Mouse (Mus musculus) heart, embryonic 12.5 days (tissue): ENCODE data around the gene Krt79. TPM values are rescaled to one million over a fixed set of nuclear protein-coding genes. Genes with fewer than 3 reads are reported as not detected.

Source experiments
- ATAC-seq: fragments of 200-750 bp; cut with Nextera tagmentation; 2 replicates; pipeline ENCODE4 v1.8.0; 2017; ENCODE audit warnings: moderate TSS enrichment, moderate library complexity; ENCODE audit not compliant: insufficient number of reproducible peaks, low FRiP score
- H3K27ac ChIP-seq: fragments of 300-500 bp; sonication (generic); 2 replicates; pipeline ENCODE4 v1.5.1; 2016; ENCODE audit warnings: mild to moderate bottlenecking, moderate library complexity; ENCODE audit not compliant: poor library complexity, severe bottlenecking
- H3K27me3 ChIP-seq: fragments of 300-500 bp; sonication (generic); replicated peaks from 2 replicates; pipeline ENCODE4 v1.6.1; 2016; ENCODE audit warnings: mild to moderate bottlenecking, moderate library complexity
- H3K36me3 ChIP-seq: fragments of 300-500 bp; sonication (generic); 2 replicates; pipeline ENCODE4 v1.6.1; 2016; ENCODE audit warnings: mild to moderate bottlenecking, moderate library complexity
- H3K4me1 ChIP-seq: fragments of 300-500 bp; sonication (generic); replicated peaks from 2 replicates; pipeline ENCODE4 v1.6.1; 2016; ENCODE audit warnings: mild to moderate bottlenecking
- H3K4me2 ChIP-seq: fragments of 300-500 bp; sonication (generic); 2 replicates; pipeline ENCODE4 v1.6.1; 2016; ENCODE audit warnings: mild to moderate bottlenecking, moderate library complexity
- H3K4me3 ChIP-seq: fragments of 300-500 bp; sonication (generic); 2 replicates; pipeline ENCODE4 v1.5.1; 2016; ENCODE audit warnings: mild to moderate bottlenecking
- H3K9ac ChIP-seq: fragments of 300-500 bp; sonication (generic); 2 replicates; pipeline ENCODE4 v1.6.1; 2016; ENCODE audit warnings: mild to moderate bottlenecking, moderate library complexity
- H3K9me3 ChIP-seq: fragments of 300-500 bp; sonication (generic); replicated peaks from 2 replicates; pipeline ENCODE4 v1.6.1; 2016; ENCODE audit warnings: mild to moderate bottlenecking, moderate library complexity
- WGBS: fragments of 180-500 bp; shearing (Covaris S2); methylation state at CpG from one replicate; pipeline ENCODE4 v1.1.7; 2016; 5-methylcytosine and 5-hydroxymethylcytosine counted together
- microRNA-seq: library from miRNA; unstranded; fragments of <30 nt; microRNA quantifications from one replicate; pipeline ENCODE4, GENCODE M21; 2017
- polyA plus RNA-seq: library from polyadenylated mRNA; unstranded; fragments of >200 nt; fragmentation: Nextera tagmentation; extraction: Ambion mirVana; gene quantifications from 2 replicates; pipeline ENCODE4 v1.2.1, GENCODE M21; 2016

Gene Krt79
- polyA plus RNA-seq, 1 experiment from 2014 or later, result 1.6 TPM

- Histone ChIP-seq H3K9ac (no peak within 1 kb of the TSS), H3K27me3 (peaks cover 18% of the 10 kb centered on the region; the same call in 1 of the 2 replicates), H3K4me2 (no peak within 1 kb of the TSS), H3K9me3 (no peaks in the 10 kb centered on the region), H3K27ac (no peak within 1 kb of the TSS), H3K4me1 (0 out of 2 replicates have a peak, but pooled peaks cover 3% of the 10 kb centered on the region), H3K4me3 (no peak within 1 kb of the TSS), H3K36me3 (no peaks in the 10 kb centered on the region)
- ATAC-seq, result no peak
- WGBS, result 55% methylated on average over 4 of the region's 4 CpGs
Observed at GRCm38 (mm10) chr15:101892820-101893219, 47.3 kb downstream of the Krt79 start, which contains the start of gene Krt76. Gene Krt76 (minus strand): TSS chr15:101892920.

GRCm38 (mm10) chr15:101879776-101880175, 60.3 kb downstream of the Krt79 start:
- no peak overlapping the region for H3K4me2 ChIP-seq
- no peaks in the 10 kb centered on the region for H3K9me3 ChIP-seq
- H3K9ac ChIP-seq, result no peak overlapping the region
- peaks cover 5% of the 10 kb centered on the region; the same call in 1 of the 2 replicates for H3K4me1 ChIP-seq
- no peak for ATAC-seq
- no peak overlapping the region for H3K4me3 ChIP-seq
- H3K27me3 ChIP-seq, result peaks cover 50% of the 10 kb centered on the region
- H3K36me3 ChIP-seq, result no peaks in the 10 kb centered on the region
- no peak overlapping the region for H3K27ac ChIP-seq
- 28% methylated on average over 11 of the region's 11 CpGs for WGBS

Small RNA genes lying within 50 kb of the gene (microRNA-seq; reads per million reads assigned to microRNA genes)
- not detected for gene Gm44356

Other genes starting within 250 kb of the Krt79 start
- gene Krt6a, start 246.0 kb downstream of the Krt79 start, polyA plus RNA-seq, result not detected in 2 replicates
- 1.1 and 1.9 TPM in 2 replicates for gene Krt5, start 227.4 kb downstream of the Krt79 start, polyA plus RNA-seq
- not detected in 2 replicates for gene Krt71, start 197.2 kb downstream of the Krt79 start, polyA plus RNA-seq
- not detected in 2 replicates for gene Krt72, start 153.9 kb downstream of the Krt79 start, polyA plus RNA-seq
- not detected in 2 replicates for gene Krt73, start 138.0 kb downstream of the Krt79 start, polyA plus RNA-seq
- not detected in 2 replicates for gene Krt2, start 122.2 kb downstream of the Krt79 start, polyA plus RNA-seq
- 0.63 and 0.76 TPM in 2 replicates for gene Krt1, start 89.5 kb downstream of the Krt79 start, polyA plus RNA-seq
- gene Krt77, start 70.6 kb downstream of the Krt79 start, polyA plus RNA-seq, result not detected in 2 replicates
- gene Krt76, start 47.4 kb downstream of the Krt79 start, polyA plus RNA-seq, result not detected in 2 replicates
- not detected in 2 replicates for gene Krt4, start 15.6 kb downstream of the Krt79 start, polyA plus RNA-seq
- not detected in 2 replicates for gene Krt78, start 14.0 kb upstream of the Krt79 start, polyA plus RNA-seq
- gene Krt8, start 64.2 kb upstream of the Krt79 start, polyA plus RNA-seq, result 20.1 and 27.2 TPM in 2 replicates
- 30.8 and 38.0 TPM in 2 replicates for gene Krt18, start 87.9 kb upstream of the Krt79 start, polyA plus RNA-seq
- gene Eif4b, start 133.4 kb upstream of the Krt79 start, polyA plus RNA-seq, result 79.9 and 80.2 TPM in 2 replicates
- gene Tns2, start 160.1 kb upstream of the Krt79 start, polyA plus RNA-seq, result 35.3 and 38.7 TPM in 2 replicates
- 19.8 and 20.9 TPM in 2 replicates for gene Spryd3, start 195.9 kb upstream of the Krt79 start, polyA plus RNA-seq
- gene Igfbp6, start 204.0 kb upstream of the Krt79 start, polyA plus RNA-seq, result 1.7 and 2.5 TPM in 2 replicates
- 0.87 and 1.2 TPM in 2 replicates for gene Soat2, start 210.2 kb upstream of the Krt79 start, polyA plus RNA-seq